Mouse (Mus musculus) skeletal muscle tissue, adult 2 months (tissue): ENCODE measurements around the gene Relch.
A peak's percentile ranks its signal among the peaks of the same experiment; 100 is the strongest.
"Not testable (repeated sequence)": the region's sequence is repeated elsewhere in the genome, so short reads cannot be mapped to it uniquely, and the experiment has no call there.

Source experiments
- DNase-seq: peaks from one replicate; pipeline ENCODE4 v3.0.0-alpha.2; 2012; ENCODE audit warnings: low read depth, low spot score

Relch gene

GRCm38 (mm10) chr1:105742481-105742880, 78.8 kb downstream of the Relch start:
- no peak for DNase-seq

- no peak for DNase-seq
These were observed 82.8 kb downstream of the Relch start for GRCm38 (mm10) chr1:105746444-105746843.

GRCm38 (mm10) chr1:105746858-105747596, 83.4 kb downstream of the Relch start:
- DNase-seq, result no peak

GRCm38 (mm10) chr1:105748091-105748799, 84.6 kb downstream of the Relch start:
- no peak for DNase-seq

- DNase-seq, result no peak
These were observed 88.5 kb downstream of the Relch start for GRCm38 (mm10) chr1:105752196-105752595.

GRCm38 (mm10) chr1:105752944-105753343, 89.3 kb downstream of the Relch start:
- no peak for DNase-seq

- no peak for DNase-seq
These were observed 95.1 kb downstream of the Relch start for GRCm38 (mm10) chr1:105758798-105759197.

- no peak for DNase-seq
These were observed 95.9 kb downstream of the Relch start for GRCm38 (mm10) chr1:105759422-105760165.

GRCm38 (mm10) chr1:105765586-105765985, 101.9 kb downstream of the Relch start:
- DNase-seq, result no peak

GRCm38 (mm10) chr1:105766099-105766498, 102.4 kb downstream of the Relch start:
- DNase-seq, result not testable (repeated sequence)

- no peak for DNase-seq
These were observed 104.7 kb downstream of the Relch start for GRCm38 (mm10) chr1:105768397-105768796.

GRCm38 (mm10) chr1:105770685-105771084, 107.0 kb downstream of the Relch start:
- no peak for DNase-seq

- DNase-seq, result no peak
These were observed 112.8 kb downstream of the Relch start for GRCm38 (mm10) chr1:105776426-105776825.

GRCm38 (mm10) chr1:105780079-105780456, 116.4 kb downstream of the Relch start:
- no peak for DNase-seq

GRCm38 (mm10) chr1:105780457-105781364, 117.0 kb downstream of the Relch start, which contains the start of gene Tnfrsf11a:
Gene Tnfrsf11a (plus strand): TSS chr1:105780718.
- DNase-seq, result no peak

- no peak for DNase-seq
These were observed 117.9 kb downstream of the Relch start for GRCm38 (mm10) chr1:105781391-105782146.

GRCm38 (mm10) chr1:105784257-105785016, 120.8 kb downstream of the Relch start:
- DNase-seq, result no peak

- DNase-seq, result no peak
These were observed 121.5 kb downstream of the Relch start for GRCm38 (mm10) chr1:105785146-105785545.

GRCm38 (mm10) chr1:105786731-105787357, 123.2 kb downstream of the Relch start:
- peak; percentile 33 for DNase-seq
